Mouse (Mus musculus): ENCODE results near the gene Ryr1. TPM values are rescaled to one million over a fixed set of nuclear protein-coding genes. Genes with fewer than 3 reads are reported as not detected.
A peak's percentile ranks its signal among the peaks of the same experiment; 100 is the strongest.
"Not testable (repeated sequence)": the region's sequence is repeated elsewhere in the genome, so short reads cannot be mapped to it uniquely, and the experiment has no call there.

The Ryr1 gene
- polyA plus RNA-seq, 1 experiment from 2014 or later: 3.3 TPM

DNA sequence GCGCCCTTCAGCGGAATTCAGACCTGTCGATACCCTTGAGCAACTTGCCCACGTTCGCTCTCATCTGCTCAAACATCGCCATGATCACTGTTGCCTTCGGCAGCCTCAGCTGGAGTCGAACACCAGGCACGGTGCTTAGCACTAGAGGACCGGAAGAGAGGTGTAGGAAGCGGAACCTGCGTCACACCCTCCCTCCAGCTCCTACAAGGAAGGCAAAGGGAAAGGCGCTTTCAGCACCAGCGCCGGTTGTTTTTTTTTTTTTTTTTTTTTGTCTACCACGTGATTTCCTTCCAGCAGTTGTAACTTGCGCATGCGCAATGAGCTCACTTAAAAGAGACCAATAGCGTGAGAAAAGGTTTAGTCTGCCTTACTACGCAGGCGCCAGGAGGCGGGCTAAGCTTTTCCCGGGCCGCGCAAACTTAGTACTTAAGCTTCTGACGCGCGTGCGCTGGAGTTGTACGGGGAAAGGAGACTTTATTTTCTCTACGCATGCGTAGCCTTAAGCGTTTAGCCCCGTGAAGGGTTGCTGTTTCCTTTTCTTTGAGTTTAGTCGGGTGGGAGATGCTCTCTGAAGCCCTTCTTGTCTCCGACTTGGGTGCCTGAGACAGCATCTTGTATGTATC is 143.2 kb downstream of the Ryr1 start, which contains the start of the genes Eif3k and Map4k1:
TSS of gene Eif3k (minus strand) at position 214 of the 623 bp plus-strand sequence.
TSS of gene Map4k1 (plus strand) at position 400 of the 623 bp plus-strand sequence.
- peak within 1 kb of the TSS; percentile 89 for H3K4me3 ChIP-seq
- peaks cover 15% of the 10 kb centered on the region for H3K4me1 ChIP-seq
- no peaks in the 10 kb centered on the region for H3K27me3 ChIP-seq
- peaks cover 31% of the 10 kb centered on the region for H3K36me3 ChIP-seq
- H3K9me3 ChIP-seq: no peaks in the 10 kb centered on the region
- under 1% methylated on average over 36 of the region's 36 CpGs for WGBS
- H3K4me2 ChIP-seq: peak within 1 kb of the TSS; percentile 97
- peak within 1 kb of the TSS; percentile 90 for H3K27ac ChIP-seq
- peak within 1 kb of the TSS; percentile 89 for H3K9ac ChIP-seq
- ATAC-seq (ENCODE audit: insufficient number of reproducible peaks, insufficient read depth, low FRiP score, low TSS enrichment, low read depth): peak; percentile 92

DNA sequence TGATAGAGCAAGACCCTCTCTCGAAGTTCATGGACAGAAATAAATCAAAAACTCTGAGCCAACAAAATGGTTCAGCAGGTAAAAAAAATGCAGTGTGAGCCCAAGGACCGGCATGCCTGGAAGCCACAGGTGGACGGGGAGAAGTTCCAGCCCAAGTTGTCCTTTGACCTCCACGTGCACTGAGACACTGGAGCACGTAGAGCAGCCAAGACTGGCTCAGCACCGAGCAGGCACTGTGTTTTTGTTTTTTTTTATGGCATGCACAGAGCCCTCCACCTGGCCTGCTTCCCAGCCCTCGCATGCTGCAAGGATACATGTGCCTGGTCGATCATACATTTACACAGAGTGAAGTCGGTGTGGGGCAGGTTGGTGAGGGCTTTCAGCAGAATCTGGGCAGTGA is 147.4 kb downstream of the Ryr1 start:
- Histone ChIP-seq H3K4me3 (no peak overlapping the region), H3K9me3 (no peaks in the 10 kb centered on the region), H3K36me3 (peaks cover 65% of the 10 kb centered on the region), H3K27me3 (no peaks in the 10 kb centered on the region), H3K4me1 (peaks cover 10% of the 10 kb centered on the region), H3K9ac (no peak overlapping the region), H3K4me2 (no peak overlapping the region), H3K27ac (no peak overlapping the region)
- 90% methylated on average over 9 of the region's 9 CpGs for WGBS
- no peak for ATAC-seq (ENCODE audit: insufficient number of reproducible peaks, insufficient read depth, low FRiP score, low TSS enrichment, low read depth)

DNA sequence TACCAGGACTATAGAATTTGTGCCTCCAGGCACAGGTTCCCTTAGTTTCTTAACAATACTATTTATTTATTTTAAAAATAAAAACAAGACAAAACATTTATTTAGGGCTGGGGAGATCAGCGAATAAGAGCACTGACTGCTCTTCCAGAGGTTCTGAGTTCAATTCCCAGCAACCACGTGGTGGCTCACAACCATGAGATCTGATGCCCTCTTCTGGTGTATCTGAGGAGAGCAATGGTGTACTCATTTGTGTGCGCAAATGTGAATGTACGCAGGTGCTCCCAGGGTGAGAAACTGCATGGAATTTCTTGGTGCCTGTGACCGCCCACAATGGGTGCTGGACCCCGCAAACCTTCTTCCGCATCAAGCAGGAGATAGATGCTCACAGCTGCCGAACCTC is 152.0 kb downstream of the Ryr1 start:
- Histone ChIP-seq H3K4me1 (no peaks in the 10 kb centered on the region; the same call in 1 of the 2 replicates), H3K27me3 (no peaks in the 10 kb centered on the region), H3K36me3 (peaks cover 87% of the 10 kb centered on the region), H3K4me3 (no peak overlapping the region), H3K9me3 (no peaks in the 10 kb centered on the region), H3K27ac (no peak overlapping the region), H3K4me2 (no peak overlapping the region), H3K9ac (no peak overlapping the region)
- no peak for ATAC-seq (ENCODE audit: insufficient number of reproducible peaks, insufficient read depth, low FRiP score, low TSS enrichment, low read depth)
- WGBS: 82% methylated on average over 8 of the region's 8 CpGs

DNA sequence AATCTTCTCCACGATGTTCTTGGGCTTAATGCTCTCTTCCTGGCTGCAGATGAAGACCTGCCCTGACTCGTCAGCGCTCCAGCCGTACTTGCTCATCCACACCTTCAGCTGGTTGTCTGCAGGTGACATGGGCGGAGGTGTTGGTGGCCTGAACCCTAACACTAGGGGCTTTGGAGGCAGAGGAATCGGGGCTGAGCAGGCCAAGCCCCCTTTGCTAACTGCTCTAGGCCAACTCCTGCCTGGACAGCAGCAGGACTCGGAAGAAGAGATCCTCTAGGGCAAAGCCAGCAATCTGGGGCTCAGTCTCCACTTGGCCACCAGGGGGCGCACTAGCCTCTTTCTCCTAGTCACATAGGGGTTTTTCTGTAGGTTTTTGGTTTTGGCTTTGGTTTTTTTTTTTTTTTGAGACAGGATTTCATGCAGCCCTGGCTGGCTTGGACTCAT is 152.4 kb downstream of the Ryr1 start:
- no peaks in the 10 kb centered on the region for H3K27me3 ChIP-seq
- WGBS: 67% methylated on average over 8 of the region's 8 CpGs
- no peak overlapping the region for H3K4me2 ChIP-seq
- H3K27ac ChIP-seq: 0 out of 2 replicates have a peak overlapping the region, but pooled peaks have one; percentile 0
- H3K36me3 ChIP-seq: peaks cover 83% of the 10 kb centered on the region
- ATAC-seq (ENCODE audit: insufficient number of reproducible peaks, insufficient read depth, low FRiP score, low TSS enrichment, low read depth): no peak
- no peak overlapping the region for H3K4me3 ChIP-seq
- H3K9me3 ChIP-seq: no peaks in the 10 kb centered on the region
- no peak overlapping the region for H3K9ac ChIP-seq
- H3K4me1 ChIP-seq: no peaks in the 10 kb centered on the region; the same call in 1 of the 2 replicates

DNA sequence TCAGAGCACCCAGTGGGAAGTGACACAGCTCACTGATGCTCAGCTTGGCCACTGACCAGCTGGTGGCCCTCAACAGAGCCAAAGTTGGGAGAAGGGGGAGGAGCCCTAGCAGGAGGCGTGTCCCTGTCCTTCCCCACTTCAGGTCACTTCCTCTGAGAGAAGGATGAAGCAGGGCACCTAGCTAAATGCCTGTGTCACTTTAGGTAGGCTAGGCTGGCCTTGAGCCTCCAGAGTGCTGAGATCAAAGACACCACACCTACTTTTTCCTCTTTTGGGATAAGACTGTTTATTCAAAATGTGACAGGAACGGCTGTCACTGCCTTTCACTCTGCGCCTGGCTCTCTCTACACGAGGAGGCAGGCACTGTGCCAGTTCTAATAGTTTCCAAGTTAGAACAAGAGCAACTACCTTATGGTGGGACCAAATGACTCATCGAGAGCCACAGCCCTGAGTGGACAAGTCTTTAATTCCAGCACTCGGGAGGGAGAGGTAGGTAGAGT is 153.2 kb downstream of the Ryr1 start:
- H3K9me3 ChIP-seq: no peaks in the 10 kb centered on the region
- no peak overlapping the region for H3K4me3 ChIP-seq
- no peaks in the 10 kb centered on the region for H3K27me3 ChIP-seq
- no peak overlapping the region for H3K9ac ChIP-seq
- 68% methylated on average over 6 of the region's 6 CpGs for WGBS
- H3K4me2 ChIP-seq: no peak overlapping the region
- ATAC-seq (ENCODE audit: insufficient number of reproducible peaks, insufficient read depth, low FRiP score, low TSS enrichment, low read depth): no peak
- H3K27ac ChIP-seq: no peak overlapping the region
- peaks cover 75% of the 10 kb centered on the region for H3K36me3 ChIP-seq
- no peaks in the 10 kb centered on the region; the same call in 1 of the 2 replicates for H3K4me1 ChIP-seq

DNA sequence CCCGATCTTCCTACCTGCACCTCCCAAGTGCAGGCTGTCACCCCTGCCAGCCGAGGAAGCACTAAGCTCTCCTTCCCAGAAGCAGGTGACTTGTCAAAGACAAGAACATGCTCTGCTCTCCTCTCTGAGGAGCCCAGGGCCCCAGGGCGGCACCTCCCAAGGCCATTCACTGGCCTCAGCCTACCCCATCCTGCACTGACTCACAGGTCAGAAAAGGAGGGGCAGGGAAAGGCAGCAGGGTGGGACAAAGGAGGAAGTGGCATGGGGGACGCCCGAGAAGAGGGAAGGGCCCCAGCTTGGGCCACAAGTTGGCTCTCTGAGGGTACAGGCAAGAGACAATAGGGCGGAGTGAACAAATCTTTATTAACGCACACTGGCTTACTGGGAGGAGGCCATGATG is 153.9 kb downstream of the Ryr1 start:
- no peaks in the 10 kb centered on the region for H3K9me3 ChIP-seq
- no peak overlapping the region for H3K4me3 ChIP-seq
- H3K9ac ChIP-seq: no peak overlapping the region
- no peaks in the 10 kb centered on the region; the same call in 1 of the 2 replicates for H3K4me1 ChIP-seq
- WGBS: 85% methylated on average over 7 of the region's 7 CpGs
- ATAC-seq (ENCODE audit: insufficient number of reproducible peaks, insufficient read depth, low FRiP score, low TSS enrichment, low read depth): no peak
- H3K27ac ChIP-seq: no peak overlapping the region; the same call in 1 of the 2 replicates
- H3K36me3 ChIP-seq: peaks cover 67% of the 10 kb centered on the region
- no peak overlapping the region for H3K4me2 ChIP-seq
- no peaks in the 10 kb centered on the region for H3K27me3 ChIP-seq

DNA sequence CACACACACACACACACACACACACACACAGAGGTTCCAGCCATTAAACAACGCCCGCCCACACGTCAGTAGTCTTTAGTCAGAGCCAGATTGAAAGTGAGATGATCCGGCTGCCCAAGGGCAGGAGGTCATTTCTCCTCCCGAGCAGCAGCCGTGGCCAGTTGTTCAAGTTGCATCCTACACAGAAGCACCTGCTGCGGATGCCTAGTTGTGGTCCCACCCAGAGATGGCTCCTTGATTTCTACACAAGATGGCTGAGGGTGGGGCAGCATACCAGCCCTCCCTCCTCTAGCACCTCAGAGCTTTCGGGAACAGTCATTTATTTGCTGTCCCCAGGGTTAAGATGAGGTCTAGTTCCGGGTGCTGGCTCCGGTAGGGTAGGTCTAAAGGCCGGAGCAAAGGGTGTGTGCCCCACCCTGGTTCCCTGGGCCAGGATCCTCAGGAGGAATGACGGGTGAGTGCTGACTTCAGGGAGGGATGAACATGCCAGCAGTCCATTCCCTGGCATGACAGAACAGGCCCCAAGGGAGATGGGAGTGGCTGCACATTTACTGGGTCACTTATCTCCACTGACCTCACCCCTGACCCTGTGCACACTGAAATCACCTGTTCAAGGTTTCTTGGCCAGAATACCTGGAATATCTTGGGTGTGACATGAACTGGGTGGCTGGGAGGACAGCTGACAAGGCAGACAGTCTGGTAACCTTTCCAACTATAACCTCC is 155.1 kb downstream of the Ryr1 start:
- no peaks in the 10 kb centered on the region for H3K9me3 ChIP-seq
- H3K4me2 ChIP-seq: no peak overlapping the region
- peaks cover 61% of the 10 kb centered on the region for H3K36me3 ChIP-seq
- H3K4me3 ChIP-seq: no peak overlapping the region
- ATAC-seq (ENCODE audit: insufficient number of reproducible peaks, insufficient read depth, low FRiP score, low TSS enrichment, low read depth): no peak
- H3K27ac ChIP-seq: no peak overlapping the region
- 66% methylated on average over 12 of the region's 12 CpGs for WGBS
- no peak overlapping the region for H3K9ac ChIP-seq
- H3K4me1 ChIP-seq: no peaks in the 10 kb centered on the region; the same call in 1 of the 2 replicates
- no peaks in the 10 kb centered on the region for H3K27me3 ChIP-seq

DNA sequence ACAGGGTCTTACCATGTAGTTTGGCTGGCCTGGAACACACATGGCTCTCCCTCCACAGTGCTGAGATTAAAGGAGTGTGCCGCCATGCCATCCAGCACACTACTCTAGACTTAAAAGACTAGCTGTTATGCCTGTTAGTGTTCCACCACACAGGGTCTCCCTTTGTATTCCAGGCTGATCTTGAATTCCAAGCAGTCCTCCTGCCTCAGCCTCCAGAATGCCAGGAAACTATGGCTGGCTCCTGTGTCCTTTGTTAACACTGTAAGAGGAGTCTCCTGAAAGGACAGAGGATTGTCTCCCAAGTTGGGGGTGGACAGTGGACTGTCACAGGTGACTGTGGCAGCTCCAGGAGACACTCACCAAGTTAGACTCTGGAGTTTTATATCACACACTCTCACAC is 155.7 kb downstream of the Ryr1 start:
- no peaks in the 10 kb centered on the region; the same call in 1 of the 2 replicates for H3K4me1 ChIP-seq
- H3K27me3 ChIP-seq: no peaks in the 10 kb centered on the region
- H3K4me3 ChIP-seq: no peak overlapping the region
- no peak overlapping the region for H3K9ac ChIP-seq
- H3K27ac ChIP-seq: no peak overlapping the region
- no peak overlapping the region for H3K4me2 ChIP-seq
- H3K36me3 ChIP-seq: peaks cover 55% of the 10 kb centered on the region
- ATAC-seq (ENCODE audit: insufficient number of reproducible peaks, insufficient read depth, low FRiP score, low TSS enrichment, low read depth): no peak
- no peaks in the 10 kb centered on the region for H3K9me3 ChIP-seq
- 82% methylated on average over 1 of the region's 1 CpGs for WGBS

DNA sequence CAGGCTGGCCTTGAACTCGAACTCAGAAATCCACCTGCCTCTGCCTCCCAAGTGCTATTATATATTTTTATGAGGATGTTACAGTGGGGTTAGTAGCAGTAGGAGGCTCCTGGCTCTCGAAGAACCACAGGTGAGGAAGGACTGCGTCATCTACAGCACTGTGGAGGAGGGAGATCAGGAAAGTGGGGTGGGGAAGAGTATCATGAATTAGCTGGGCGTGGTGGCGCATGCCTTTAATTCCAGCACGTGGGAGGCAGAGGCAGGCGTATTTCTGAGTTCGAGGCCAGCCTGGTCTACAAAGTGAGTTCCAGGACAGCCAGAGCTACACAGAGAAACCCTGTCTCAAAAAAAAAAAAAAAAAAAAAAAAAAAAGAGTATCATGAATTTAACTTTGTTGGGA is 156.9 kb downstream of the Ryr1 start:
- H3K36me3 ChIP-seq: peaks cover 44% of the 10 kb centered on the region
- H3K4me1 ChIP-seq; H3K4me3 ChIP-seq; H3K9ac ChIP-seq; H3K9me3 ChIP-seq; ATAC-seq (ENCODE audit: insufficient number of reproducible peaks, insufficient read depth, low FRiP score, low TSS enrichment, low read depth); H3K27ac ChIP-seq; H3K27me3 ChIP-seq; H3K4me2 ChIP-seq: not testable (repeated sequence)
- whole genome bisulfite sequencing: 96% methylated on average over 8 of the region's 8 CpGs

DNA sequence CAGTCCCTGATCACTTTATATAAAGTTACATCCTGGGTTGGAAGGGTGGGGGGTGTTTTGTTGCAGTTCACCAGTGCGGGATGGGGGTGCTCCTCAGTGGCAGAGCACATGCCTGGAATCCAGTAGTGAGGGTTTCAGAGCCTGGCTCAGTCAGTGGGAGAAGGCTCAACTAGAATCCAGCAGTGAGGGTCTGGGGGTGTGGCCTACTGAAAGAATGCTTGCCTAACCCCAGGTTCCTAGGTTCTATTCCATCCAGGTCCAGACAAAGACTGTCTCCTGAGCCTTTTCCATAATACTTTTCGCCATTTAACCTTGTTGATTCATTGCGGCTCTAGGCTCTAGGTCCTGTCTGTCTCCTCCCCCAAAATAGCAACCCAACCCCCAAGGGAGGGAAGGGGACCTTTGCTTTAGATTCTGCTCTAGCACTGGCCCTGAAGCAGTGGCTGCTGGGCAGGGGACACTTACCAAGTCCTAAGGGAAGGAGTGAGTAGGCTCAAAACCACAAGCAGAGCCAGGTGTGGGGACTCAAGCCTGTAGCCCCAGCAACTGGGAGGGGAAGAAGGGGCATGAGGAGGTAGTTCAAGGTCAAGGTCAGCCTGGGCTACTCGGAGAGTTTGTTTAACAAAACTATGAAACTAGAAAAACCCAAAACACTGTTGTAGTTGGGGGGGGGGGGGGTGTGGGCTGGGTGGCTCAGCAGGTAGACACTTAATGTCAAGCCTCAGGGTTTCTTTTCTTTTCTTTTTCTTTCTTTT is 158.1 kb downstream of the Ryr1 start:
- H3K9me3 ChIP-seq: no peaks in the 10 kb centered on the region
- no peak overlapping the region for H3K4me2 ChIP-seq
- no peak for ATAC-seq (ENCODE audit: insufficient number of reproducible peaks, insufficient read depth, low FRiP score, low TSS enrichment, low read depth)
- H3K27me3 ChIP-seq: no peaks in the 10 kb centered on the region
- WGBS: 64% methylated on average over 4 of the region's 4 CpGs
- no peak overlapping the region; the same call in 1 of the 2 replicates for H3K27ac ChIP-seq
- H3K4me3 ChIP-seq: no peak overlapping the region
- H3K4me1 ChIP-seq: no peaks in the 10 kb centered on the region; the same call in 1 of the 2 replicates
- no peak overlapping the region for H3K9ac ChIP-seq
- peaks cover 35% of the 10 kb centered on the region for H3K36me3 ChIP-seq

DNA sequence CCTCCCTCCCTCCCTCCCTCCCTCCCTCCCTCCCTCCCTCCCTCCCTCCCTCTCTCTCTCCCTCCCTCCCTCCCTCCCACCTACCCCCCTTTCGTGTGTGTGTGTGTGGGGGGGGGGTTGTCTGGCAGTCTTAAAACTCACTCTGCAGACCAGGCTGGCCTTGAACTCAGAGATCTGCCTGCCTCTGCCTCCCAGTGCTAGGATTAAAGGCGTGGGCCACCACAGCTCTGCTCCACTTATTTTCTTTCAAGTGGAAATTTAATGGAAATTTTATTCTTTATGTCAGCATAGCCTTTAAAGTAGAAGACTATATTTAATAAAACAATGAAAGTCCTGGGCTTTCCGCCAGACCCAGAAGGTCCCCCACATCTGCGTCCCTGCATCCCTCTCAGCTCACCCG is 158.8 kb downstream of the Ryr1 start:
- no peaks in the 10 kb centered on the region for H3K9me3 ChIP-seq
- no peak overlapping the region for H3K9ac ChIP-seq
- no peaks in the 10 kb centered on the region for H3K27me3 ChIP-seq
- WGBS: 79% methylated on average over 4 of the region's 5 CpGs
- H3K4me1 ChIP-seq: peaks cover 2% of the 10 kb centered on the region; the same call in 1 of the 2 replicates
- no peak for ATAC-seq (ENCODE audit: insufficient number of reproducible peaks, insufficient read depth, low FRiP score, low TSS enrichment, low read depth)
- no peak overlapping the region for H3K4me2 ChIP-seq
- H3K27ac ChIP-seq: no peak overlapping the region
- peaks cover 27% of the 10 kb centered on the region for H3K36me3 ChIP-seq
- no peak overlapping the region for H3K4me3 ChIP-seq

Measured in embryonic facial prominence, embryonic 13.5 days (tissue).